Mouse (Mus musculus) heart, adult 11 months (tissue): Measurements from ENCODE around the gene Hes5.

Experiments
- DNase-seq: peaks from one replicate; pipeline ENCODE4 v3.0.0; 2022

Gene Hes5

DNA sequence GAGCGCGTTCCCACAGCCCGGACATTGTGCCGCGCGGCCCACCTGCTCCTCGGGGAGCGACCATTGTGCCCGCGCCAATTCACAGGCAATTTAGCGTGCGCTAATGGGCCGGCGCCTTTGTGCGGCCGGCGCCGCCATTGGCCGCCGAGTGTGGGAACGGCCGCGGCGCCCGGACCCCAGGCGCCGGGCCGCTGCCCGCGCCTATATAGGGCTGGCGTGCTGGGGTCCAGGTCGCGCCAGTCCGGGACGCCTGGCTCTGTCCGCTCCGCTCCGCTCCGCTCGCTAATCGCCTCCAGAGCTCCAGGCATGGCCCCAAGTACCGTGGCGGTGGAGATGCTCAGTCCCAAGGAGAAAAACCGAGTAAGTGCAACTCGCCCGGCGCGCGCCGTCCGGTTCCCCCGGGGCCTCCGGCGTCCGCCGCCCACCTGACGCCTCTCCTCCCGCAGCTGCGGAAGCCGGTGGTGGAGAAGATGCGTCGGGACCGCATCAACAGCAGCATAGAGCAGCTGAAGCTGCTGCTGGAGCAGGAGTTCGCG, at the start of gene Hes5:
TSS of gene Hes5 (plus strand) at position 234 of the 536 bp plus-strand sequence.
- DNase-seq: peak; percentile 92

DNA sequence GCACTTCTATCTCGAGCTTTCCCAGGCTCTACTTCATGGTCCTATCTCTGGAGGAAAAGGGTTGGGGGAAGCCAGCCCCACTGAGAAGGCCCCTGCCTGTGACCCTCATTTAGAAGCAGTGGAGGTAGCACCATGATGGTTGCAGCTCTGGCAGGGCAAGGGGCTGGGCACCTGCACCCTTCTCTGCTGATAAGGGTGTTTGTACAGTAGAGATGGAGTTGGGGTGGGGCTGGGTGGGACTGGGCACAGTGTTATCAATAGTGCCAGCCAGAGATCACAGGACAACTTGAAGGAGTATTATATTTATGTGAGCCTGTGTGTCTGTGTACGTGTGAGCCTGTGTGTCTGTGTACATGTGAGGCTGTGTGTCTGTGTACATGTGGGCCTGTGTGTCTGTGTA, 49.1 kb upstream of the Hes5 start:
- DNase-seq: no peak

DNA sequence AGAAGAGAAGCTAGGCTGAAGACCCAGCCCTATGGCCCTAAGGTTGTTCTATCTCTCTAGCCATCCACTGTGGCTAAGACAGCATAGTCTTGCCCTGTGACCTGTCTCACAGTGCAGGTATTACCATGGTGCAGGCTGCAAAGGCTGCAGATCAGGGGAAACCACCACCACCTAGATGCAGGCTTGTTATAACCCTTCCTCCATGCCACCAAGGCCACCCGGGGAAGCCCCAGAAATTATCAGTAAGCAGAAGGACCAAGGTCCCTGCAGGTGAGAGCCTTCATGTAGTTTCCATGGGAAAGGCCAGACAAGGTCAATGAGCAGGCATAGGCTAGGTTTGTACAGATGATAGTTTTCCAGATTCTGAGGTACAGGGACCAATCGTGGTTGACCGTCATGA, 46.9 kb upstream of the Hes5 start:
- DNase-seq: peak; percentile 74

DNA sequence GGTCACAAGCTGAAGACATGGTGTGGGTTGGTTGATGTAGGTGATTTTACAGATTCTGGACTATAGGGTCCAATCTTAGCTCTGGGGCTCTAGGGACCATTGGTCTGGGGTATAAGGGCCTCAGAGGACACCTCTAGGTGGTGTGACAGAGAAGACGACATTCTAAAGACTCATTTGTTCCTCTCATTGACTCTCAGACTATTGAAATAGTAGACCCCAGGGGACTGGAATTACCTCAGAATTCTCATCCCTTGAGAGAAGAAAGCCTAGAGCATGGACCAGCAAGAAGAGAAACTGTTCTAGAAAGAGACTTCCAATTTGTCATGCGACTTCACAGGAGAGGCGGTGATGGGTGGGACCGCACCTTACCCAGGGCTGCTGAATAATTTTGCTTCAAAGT, 46.5 kb upstream of the Hes5 start:
- no peak for DNase-seq

DNA sequence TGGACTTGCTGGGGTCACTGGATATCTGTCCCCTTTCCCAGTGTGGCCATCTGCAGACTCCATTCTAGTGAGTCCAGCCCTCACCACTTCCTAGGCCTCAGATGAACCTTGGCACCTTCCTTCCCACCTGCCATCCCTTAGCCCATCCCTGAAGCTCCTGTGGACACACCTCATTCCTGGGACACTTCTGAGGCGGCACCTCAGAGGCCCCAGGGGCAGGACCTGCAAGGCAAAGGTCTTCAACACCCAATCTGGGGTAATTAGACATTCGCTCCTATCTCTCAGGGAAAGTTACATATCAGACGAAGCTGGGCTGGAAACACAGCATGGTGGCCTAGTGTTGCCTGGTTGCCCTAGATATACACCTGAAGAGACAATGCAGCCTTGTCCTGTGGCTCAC, 46.0 kb upstream of the Hes5 start:
- DNase-seq: peak; percentile 63

DNA sequence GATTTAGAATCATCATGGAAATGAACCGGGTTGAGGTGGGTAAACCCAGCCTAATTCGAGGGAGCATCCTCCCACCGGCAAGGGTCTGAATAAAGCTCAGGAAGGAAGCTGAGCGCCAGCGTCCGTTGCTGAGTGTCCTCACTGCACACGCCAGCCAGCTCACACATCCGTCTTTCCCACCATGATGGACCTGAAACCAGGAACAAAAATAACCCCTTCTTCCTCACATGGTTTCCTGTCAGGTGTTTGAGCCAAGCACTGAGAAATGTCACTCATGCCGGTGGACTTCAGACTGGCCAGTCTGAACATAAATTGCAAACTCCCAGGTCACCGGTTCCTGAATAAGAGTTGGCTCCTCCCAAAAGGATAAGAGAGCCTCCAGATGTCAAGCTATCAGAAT, 45.4 kb upstream of the Hes5 start:
- DNase-seq: peak; percentile 85

DNA sequence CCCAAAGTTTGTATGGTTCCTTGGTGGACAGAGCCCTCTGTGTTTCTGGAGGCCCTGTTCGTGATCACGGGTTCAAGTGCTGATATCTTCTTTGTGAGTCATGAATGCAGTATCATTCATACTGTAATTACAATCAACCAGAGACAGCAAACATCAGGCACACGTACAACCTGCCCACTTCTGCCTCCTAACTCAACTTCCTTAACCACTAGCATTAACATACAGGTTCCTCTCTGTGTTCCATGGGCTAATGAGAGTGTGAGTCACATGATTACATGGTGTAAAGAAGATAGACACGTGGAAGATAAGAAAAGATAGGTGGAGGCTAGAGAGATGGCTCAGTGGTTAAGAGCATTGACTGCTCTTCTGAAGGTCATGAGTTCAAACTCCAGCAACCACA, 44.1 kb upstream of the Hes5 start:
- DNase-seq: no peak

DNA sequence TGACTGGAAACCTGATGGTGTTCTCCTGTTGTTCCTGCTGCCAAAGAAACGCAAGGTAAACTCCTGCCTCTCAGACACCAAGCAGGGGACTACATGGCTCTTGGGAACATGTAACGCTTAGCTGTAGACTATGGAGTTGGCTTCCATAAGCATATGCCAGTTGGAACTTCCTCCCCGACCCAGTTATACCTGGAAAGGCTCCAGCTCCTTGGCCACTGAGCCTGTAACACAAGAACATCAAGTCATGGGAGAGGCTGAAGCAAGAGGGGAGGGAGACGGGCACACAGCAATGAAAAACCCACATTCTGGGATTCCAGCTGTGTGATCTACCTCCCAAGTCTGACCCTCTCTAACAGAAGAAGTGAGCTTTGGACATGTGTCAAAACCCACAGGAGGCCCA, 38.4 kb upstream of the Hes5 start:
- peak; percentile 81 for DNase-seq

DNA sequence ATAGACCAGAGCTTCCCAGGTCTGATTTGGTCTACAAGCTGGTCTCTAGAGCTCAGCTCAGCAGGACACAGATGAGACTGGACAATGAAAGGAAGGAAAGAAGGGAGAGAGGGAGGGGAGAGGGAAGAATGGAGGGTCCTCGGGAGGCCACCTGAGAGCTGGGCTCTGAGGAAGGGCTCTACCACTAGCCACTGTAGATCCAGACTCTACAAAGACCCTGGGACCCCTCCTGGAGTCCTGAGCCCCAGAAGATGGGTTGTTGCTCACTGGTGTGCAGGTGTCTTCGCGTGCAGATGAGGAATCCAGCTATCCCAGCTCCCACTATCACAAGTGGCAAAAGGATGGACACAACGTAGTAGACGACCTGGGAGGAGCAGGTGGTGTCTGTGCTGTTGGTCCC, 37.8 kb upstream of the Hes5 start:
- peak; percentile 76 for DNase-seq

DNA sequence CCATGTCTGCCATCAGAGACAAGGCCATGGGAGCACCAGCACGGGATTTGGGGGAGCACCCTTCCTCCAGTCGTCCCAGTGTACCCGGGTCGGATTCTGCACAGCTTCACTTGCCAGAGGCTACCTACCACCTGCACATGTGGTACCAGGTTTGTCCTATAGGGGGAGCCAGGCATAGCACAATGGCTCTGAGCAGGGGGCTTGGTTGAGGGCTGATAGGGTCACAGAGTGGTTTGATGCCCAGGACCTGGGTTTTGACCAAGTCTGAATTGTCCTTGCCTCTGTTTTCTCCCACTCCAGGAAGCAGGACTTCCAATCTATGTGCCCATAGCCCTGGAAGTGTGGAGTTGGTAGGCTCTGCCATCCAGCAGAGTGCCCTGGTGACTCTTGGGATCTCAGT, 35.3 kb upstream of the Hes5 start:
- DNase-seq: peak; percentile 90

DNA sequence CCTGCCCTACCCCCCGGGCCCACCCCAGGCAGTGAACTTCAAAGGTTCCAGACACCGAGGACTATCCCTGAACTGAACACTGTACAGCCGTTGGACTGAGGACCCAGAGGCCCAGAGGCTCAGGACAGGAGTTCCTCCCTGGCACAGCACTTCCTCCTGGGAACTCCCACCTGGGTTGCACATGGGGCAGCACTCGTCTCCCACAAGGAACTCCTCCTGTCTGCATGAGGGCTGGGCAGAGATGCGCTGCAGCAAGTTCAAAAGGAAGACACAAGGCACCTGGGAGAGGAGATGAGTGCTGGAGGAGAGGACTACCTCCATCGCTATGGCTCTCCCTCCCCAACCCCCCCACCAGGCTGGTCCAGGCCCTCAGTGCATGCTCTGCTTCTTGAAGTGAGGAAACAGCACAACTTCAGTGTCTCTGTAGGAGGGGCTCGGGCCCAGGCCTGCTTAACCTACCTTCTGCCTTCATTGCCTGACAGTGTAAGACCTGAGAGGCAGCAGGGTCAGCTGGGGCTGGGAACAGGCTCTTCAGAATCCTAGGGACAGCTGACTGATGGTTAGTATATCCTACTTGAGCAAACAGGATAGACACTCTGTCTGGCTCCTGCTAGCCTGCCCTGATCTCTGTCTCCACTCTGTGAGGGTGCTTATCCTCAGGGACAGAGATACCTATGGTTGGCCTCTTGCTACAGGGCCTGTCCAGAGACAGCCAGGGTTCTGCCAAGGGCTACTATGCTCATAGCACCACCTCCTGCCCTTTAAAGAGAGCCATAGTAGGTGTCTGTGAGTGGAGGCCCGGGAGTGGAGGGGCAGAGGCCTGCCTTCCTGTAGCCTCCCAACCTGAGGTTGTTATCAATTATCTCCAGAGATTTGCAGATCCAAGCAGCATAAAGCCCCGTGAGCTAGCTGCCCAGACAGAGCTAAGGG, 33.5 kb upstream of the Hes5 start:
- DNase-seq: peak; percentile 93

DNA sequence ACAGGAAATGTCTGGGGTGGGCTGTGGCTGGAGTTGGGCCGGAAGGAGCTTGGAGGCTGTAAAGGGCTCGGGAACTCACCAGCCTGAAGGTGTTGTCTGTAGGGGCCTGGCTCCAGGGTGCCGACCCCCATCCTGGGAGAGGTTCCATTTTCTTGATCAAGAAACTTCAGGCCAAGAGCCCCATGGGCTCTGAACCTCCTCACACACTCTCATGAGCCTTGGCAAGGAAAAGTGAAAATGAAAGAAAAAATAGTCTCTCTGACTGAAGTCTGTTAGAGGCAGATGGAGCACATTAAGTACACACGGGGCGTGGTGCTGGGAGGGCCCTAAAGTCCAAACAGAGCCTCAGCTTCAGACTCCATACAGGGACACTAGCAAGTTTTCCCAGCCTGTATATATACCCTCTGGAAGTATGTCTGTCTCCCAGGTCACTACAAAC, 32.8 kb upstream of the Hes5 start:
- peak; percentile 98 for DNase-seq

DNA sequence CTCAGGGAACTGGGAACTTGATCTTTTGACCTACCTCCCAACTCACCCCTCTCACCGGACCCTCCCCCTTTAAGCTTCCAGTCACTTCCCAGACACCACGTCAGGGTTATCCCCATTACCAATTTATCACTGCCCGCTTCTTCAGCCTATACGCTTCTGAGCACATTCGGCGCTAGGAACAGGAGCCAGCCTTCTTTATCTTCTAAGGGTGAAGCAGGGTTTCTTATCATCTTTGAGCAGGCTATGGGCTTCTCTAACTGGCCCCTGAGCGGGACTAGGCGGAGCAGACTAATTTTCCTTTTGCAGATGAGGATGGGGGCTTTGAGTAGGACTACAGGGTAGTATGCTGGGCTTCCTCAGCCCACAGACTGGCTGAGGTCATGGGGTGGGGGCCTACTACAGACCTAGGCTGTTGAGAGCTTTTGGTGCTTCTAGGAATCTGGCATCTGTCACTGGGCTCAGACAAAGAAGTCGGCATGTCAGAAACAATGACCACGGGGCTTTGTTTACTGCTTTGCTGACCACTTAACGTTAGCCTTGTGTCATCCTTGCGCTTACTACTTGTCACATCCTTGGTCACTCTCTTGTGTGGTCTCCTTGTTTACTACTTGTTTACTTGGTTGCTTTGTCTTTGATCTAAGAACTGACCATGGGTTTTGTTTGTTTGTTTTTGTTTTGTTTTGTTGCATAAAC, 32.2 kb upstream of the Hes5 start, which contains the start of gene Tnfrsf14:
TSS of gene Tnfrsf14 (minus strand) at position 169 of the 693 bp plus-strand sequence.
- DNase-seq: peak; percentile 89

DNA sequence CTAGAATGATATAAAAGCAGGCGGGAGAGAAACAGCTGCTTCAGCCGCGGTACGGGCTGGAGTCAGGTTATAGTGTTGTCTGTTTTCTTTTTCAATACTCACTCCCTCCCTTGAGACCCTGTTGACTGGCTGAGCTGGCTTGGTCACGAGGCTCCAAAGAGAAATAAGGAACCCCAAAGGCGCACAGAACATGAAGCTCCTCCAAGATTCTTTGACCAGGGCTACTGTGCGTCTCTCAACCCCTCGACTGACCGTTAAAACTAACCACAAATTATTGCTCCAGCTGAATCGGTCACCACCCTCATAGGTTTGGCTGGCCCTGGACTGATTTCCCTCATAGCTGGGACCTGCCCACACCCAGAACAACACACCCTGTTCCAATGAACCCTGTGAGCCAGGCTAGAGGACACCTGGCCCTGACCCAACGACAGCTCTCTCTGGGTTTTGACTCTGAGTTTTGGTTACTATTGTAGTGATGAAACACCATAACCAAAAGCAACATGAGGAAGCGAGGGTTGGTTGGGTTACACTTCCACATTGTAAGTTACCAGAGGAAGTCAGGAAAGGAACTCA, 31.5 kb upstream of the Hes5 start:
- DNase-seq: peak; percentile 98

DNA sequence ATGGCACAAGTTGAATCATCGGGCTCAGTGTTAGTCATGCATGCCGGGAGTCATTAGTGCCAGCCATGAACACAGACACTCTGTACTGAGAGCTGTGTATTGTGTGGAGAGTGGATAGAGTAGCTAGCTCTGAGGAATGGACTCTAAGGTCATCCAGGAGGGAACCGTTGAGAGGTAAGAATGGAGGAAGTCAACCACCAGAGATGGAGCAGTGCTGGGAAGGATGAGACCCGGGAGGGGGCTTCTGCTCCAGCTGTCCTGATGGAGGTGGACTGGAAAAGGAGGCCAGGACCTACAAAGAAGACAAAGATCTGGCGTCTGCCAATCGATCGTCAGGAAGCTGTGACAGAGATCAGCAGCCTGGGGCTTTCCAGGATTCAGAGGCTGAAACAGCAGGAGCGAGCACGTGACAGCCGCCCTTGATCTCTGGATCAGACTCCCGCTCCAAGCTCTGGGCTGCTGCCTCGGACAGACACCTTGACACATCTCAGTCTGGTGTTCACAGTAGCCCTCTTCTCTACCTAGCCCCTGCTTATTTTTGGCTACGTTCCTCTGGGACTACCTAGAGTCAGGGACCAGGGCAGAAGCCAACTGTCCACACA, 27.3 kb upstream of the Hes5 start:
- DNase-seq: no peak

DNA sequence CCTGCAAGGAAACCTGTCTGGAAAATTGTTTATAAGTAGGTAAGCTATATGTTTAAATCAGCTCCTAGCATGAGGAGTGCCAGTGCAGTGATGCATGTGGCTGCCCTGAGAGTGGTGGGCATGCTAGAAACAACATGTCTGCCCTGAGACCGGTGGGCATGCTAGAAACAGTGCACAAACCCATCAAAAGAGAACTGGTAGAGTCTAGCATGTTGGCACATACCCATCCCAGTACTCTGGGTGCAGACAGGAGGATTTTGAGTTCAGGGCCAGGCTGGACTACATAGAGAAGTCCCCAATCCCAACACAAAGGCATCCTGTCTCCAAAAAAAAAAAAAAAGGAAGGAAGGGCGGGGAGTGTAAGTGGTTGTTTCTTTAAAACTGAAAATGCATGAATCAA, 25.9 kb upstream of the Hes5 start:
- peak; percentile 89 for DNase-seq

DNA sequence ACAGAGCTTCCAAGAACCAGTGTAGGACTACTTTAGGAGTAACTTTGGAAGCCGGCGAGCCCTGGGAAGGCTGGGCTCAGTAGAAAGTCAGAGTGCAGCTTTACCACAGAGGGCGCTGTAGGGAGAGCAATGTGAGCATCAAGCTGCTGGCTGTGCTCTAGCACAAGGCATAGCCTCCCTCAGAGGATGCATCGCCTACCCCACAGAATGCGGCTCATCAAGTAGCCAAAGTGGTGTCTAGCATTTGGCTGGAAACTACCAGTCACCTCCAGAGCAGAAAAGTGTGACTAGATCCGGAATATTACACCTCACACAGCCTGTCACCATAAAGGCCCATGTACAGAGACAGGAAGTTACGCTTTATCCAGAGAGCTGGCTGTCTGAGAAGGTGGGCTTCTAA, 24.9 kb upstream of the Hes5 start:
- peak; percentile 85 for DNase-seq

DNA sequence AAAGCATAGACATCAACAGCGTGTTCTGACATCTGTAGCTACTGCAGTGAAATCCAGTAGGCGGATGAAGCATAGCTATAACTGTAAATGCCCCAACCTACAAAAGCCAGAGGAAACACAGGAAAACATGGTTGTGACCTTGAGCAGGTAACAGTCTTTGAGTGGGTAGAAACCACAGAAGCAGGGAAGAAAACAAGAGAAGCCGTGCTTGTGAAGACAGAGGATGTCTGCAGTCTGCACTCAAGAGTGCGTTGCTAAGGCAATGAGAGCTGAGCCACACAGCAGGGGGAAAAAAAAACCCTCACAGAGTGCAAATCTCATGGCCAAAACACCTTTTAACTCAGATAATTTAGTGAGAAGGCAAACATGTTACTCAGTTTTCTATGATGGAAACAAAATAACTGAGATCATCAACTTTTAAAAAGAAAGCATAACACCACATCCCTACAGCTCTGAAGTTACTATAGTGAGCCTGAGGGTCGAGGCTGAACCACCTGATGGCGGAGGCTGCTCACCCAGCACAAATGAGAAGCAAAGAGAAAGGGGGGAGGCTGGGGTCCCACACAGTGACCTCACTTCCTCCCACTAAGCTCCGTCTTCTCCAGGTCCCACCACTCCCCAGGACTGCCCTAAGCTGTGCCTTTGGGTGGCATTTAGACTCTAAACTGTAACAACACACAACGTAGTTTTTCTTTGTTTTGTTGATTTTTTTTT, 24.0 kb upstream of the Hes5 start:
- no peak for DNase-seq

DNA sequence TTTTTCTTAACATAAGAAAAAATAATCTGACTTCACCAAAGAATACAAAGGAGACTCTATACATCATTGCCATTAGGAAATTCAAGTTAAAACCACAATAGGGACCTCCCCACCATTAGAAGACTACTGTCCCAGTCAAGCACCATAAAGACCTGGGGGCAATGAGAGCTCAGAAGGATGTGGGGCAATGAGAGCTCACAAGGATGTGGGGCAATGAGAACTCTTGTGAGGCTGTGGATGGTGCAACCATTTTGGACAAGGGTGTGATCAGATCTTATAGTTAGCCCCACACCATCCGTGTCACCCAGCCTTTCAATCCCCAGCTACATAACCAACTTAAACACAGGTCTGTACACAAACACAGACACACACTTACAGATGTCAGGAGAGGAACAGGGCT, 23.0 kb upstream of the Hes5 start:
- DNase-seq: no peak

DNA sequence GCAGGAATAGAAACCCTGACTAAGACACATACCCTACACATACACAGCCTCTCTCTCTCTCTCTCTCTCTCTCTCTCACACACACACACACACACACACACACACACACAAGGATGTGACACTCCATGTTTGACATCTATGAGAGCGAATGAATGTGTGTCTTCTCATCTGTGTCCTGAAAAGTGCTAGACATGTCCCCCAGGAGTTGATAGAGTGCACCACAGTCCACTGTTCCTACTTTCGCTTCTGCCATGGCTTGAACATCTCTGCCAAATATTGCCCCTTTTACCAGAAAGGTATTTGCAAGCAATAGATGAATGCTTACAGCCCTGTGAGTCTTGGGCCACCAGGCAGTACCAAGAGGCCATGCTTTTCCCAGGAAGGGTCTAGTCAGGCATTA, 20.6 kb upstream of the Hes5 start:
- DNase-seq: peak; percentile 35

DNA sequence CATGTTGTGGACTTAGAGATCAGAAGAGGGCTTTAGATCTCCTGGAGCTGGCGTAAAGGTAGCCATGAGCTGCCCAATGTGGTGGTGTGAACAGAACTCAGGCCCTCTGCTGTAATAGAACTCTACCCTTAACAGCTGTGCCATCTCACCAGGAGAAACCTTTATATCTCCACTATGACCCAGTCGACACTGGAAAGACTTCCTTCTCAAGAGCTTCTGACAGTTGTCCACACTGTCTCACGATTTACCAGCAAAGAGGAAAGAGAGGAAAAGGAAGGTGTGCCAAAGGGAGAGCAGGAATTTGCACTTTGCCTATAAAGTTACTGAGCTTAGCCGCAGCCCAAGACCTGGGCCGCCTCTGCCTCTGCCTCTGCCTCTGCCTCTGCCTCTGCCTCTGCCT, 18.9 kb upstream of the Hes5 start:
- DNase-seq: peak; percentile 58

DNA sequence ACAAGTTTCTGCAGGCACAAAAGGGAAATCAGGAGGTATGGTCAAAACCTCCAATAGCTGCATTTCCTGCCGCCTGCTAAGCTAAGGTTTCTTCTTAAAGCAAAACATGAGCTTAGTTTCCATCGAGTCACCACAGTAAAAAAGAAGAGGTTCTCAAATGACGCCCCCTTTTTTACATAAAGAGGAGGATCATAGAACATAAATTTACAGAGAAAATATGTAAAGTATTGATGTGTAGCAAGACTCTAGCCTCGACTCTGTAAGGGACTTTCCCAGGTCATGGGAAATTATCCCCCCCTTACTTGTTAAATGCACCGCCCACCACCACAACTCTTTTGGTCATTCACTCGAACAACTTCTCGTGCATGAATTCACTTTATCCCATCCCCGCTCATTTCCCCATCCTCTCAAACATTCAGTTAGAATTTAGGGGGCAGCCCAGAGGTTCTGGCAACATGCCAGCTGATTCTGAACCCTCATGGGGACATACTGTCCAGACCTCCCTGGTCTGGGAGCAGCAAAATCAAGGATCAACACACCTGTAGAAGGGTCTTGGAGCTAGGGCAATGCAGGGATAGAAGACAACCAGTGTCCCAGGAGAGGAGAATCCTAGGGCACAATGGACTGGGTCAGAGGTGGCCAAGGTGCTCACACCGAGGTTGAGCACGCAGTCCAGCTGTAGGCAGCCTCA, 17.9 kb upstream of the Hes5 start:
- peak; percentile 84 for DNase-seq
